Mouse (Mus musculus) hindbrain, embryonic 11.5 days (tissue): ENCODE results near the gene Gm49027. TPM values are rescaled to one million over a fixed set of nuclear protein-coding genes. Genes with fewer than 3 reads are reported as not detected.
"Not testable (repeated sequence)": the region's sequence is repeated elsewhere in the genome, so short reads cannot be mapped to it uniquely, and the experiment has no call there.

Experiments
- ATAC-seq: fragments of 200-750 bp; cut with Nextera tagmentation; 2 replicates; pipeline ENCODE4 v1.8.0; 2017; ENCODE audit warnings: mild to moderate bottlenecking, moderate TSS enrichment, moderate library complexity; ENCODE audit not compliant: low FRiP score
- DNase-seq: peaks from one replicate; pipeline ENCODE4 v3.0.0-alpha.2; 2015; ENCODE audit warnings: low spot score
- H3K27ac ChIP-seq: fragments of 300-500 bp; sonication (generic); 2 replicates; pipeline ENCODE4 v1.5.1; 2014; ENCODE audit warnings: mild to moderate bottlenecking, low read depth, low read length
- H3K27me3 ChIP-seq: fragments of 300-500 bp; sonication (generic); 2 replicates; pipeline ENCODE4 v1.6.1; 2014; ENCODE audit warnings: mild to moderate bottlenecking, low read length, moderate library complexity, mixed read lengths; ENCODE audit not compliant: control insufficient read depth, insufficient read depth
- H3K36me3 ChIP-seq: fragments of 300-500 bp; sonication (generic); 2 replicates; pipeline ENCODE4 v1.6.1; 2014; ENCODE audit warnings: mild to moderate bottlenecking, low read length, moderate library complexity, mixed read lengths; ENCODE audit not compliant: control insufficient read depth, insufficient read depth
- H3K4me1 ChIP-seq: fragments of 300-500 bp; sonication (generic); replicated peaks from 2 replicates; pipeline ENCODE4 v1.6.1; 2014; ENCODE audit warnings: low read length, mixed read lengths; ENCODE audit not compliant: control insufficient read depth, insufficient read depth
- H3K4me2 ChIP-seq: fragments of 300-500 bp; sonication (generic); replicated peaks from 2 replicates; pipeline ENCODE4 v1.6.1; 2014; ENCODE audit warnings: mild to moderate bottlenecking, low read depth, low read length
- H3K4me3 ChIP-seq: fragments of 300-500 bp; sonication (generic); 2 replicates; pipeline ENCODE4 v1.5.1; 2014; ENCODE audit warnings: low read depth, low read length
- H3K9ac ChIP-seq: fragments of 300-500 bp; sonication (generic); 2 replicates; pipeline ENCODE4 v1.6.1; 2014; ENCODE audit warnings: low read depth, low read length
- H3K9me3 ChIP-seq: fragments of 300-500 bp; sonication (generic); 2 replicates; pipeline ENCODE4 v1.6.1; 2016; ENCODE audit warnings: low read length; ENCODE audit not compliant: control insufficient read depth
- WGBS: fragments of 180-500 bp; shearing (Covaris S2); extraction: QIAGEN DNeasy Blood & Tissue Kit; methylation state at CpG from one replicate; pipeline ENCODE4 v1.1.7; 2014; 5-methylcytosine and 5-hydroxymethylcytosine counted together
- polyA plus RNA-seq: library from polyadenylated mRNA; unstranded; fragments of >200 nt; fragmentation: Nextera tagmentation; extraction: Ambion mirVana; gene quantifications from 2 replicates; pipeline ENCODE4 v1.2.1, GENCODE M21; 2014

Gm49027 gene
- polyA plus RNA-seq, 1 experiment from 2014 or later, result 0.66 TPM

- H3K36me3 ChIP-seq, result 0 out of 2 replicates have a peak, but pooled peaks cover 5% of the 10 kb centered on the region
- no peaks in the 10 kb centered on the region for H3K27me3 ChIP-seq
- DNase-seq, result no peak
- H3K4me3 ChIP-seq, result no peak overlapping the region
- WGBS, result 89% methylated on average over 5 of the region's 5 CpGs
- no peak overlapping the region for H3K4me2 ChIP-seq
- no peak overlapping the region for H3K9ac ChIP-seq
- ATAC-seq, result no peak
- H3K9me3 ChIP-seq, result no peaks in the 10 kb centered on the region
- H3K27ac ChIP-seq, result no peak overlapping the region
- H3K4me1 ChIP-seq, result no peaks in the 10 kb centered on the region
Observed at GRCm38 (mm10) chr5:123514871-123515270, 10.4 kb downstream of the Gm49027 start.

- H3K4me1 ChIP-seq, result no peaks in the 10 kb centered on the region
- no peak for DNase-seq
- H3K4me2 ChIP-seq, result no peak overlapping the region
- H3K4me3 ChIP-seq, result no peak overlapping the region
- H3K27ac ChIP-seq, result no peak overlapping the region
- H3K9me3 ChIP-seq, result no peaks in the 10 kb centered on the region
- no peak overlapping the region for H3K9ac ChIP-seq
- 84% methylated on average over 3 of the region's 3 CpGs for WGBS
- H3K36me3 ChIP-seq, result 0 out of 2 replicates have a peak, but pooled peaks cover 2% of the 10 kb centered on the region
- H3K27me3 ChIP-seq, result no peaks in the 10 kb centered on the region
- no peak for ATAC-seq
Observed at GRCm38 (mm10) chr5:123512102-123512501, 13.2 kb downstream of the Gm49027 start.

- H3K4me2 ChIP-seq, H3K4me1 ChIP-seq, DNase-seq, H3K9me3 ChIP-seq, H3K27me3 ChIP-seq, H3K4me3 ChIP-seq, H3K36me3 ChIP-seq, ATAC-seq, H3K27ac ChIP-seq, H3K9ac ChIP-seq: not testable (repeated sequence)
- 87% methylated on average over 3 of the region's 3 CpGs for WGBS
Observed at GRCm38 (mm10) chr5:123511426-123511825, 13.9 kb downstream of the Gm49027 start.

GRCm38 (mm10) chr5:123510160-123510559 is 15.1 kb downstream of the Gm49027 start, which contains the start of gene B3gnt4:
Gene B3gnt4, plus strand, starts transcription at chr5:123510460.
- Histone ChIP-seq H3K4me1 (no peaks in the 10 kb centered on the region), H3K27ac (no peak within 1 kb of the TSS), H3K9me3 (no peaks in the 10 kb centered on the region), H3K4me3 (no peak within 1 kb of the TSS), H3K9ac (no peak within 1 kb of the TSS), H3K4me2 (peak within 1 kb of the TSS; percentile 72; the same call in 1 of the 2 replicates), H3K27me3 (no peaks in the 10 kb centered on the region), H3K36me3 (0 out of 2 replicates have a peak, but pooled peaks cover under 1% of the 10 kb centered on the region)
- ATAC-seq (no peak), DNase-seq (no peak)
- 94% methylated on average over 5 of the region's 5 CpGs for WGBS

- Histone ChIP-seq H3K27ac (no peak overlapping the region), H3K4me3 (peak overlapping the region; percentile 51), H3K4me2 (peak overlapping the region; percentile 72), H3K4me1 (no peaks in the 10 kb centered on the region), H3K36me3 (no peaks in the 10 kb centered on the region), H3K9me3 (no peaks in the 10 kb centered on the region), H3K27me3 (no peaks in the 10 kb centered on the region), H3K9ac (peak overlapping the region; percentile 68; the same call in 1 of the 2 replicates)
- 0 out of 2 replicates have a peak, but pooled peaks have one; percentile 16 for ATAC-seq
- WGBS, result 11% methylated on average over 12 of the region's 12 CpGs
- DNase-seq, result peak; percentile 49
Observed at GRCm38 (mm10) chr5:123508921-123509320, 16.4 kb downstream of the Gm49027 start.

GRCm38 (mm10) chr5:123507936-123508723 is 17.2 kb downstream of the Gm49027 start:
- H3K4me1 ChIP-seq, result no peaks in the 10 kb centered on the region
- DNase-seq (peak; percentile 97), ATAC-seq (peak; percentile 91)
- no peaks in the 10 kb centered on the region for H3K36me3 ChIP-seq
- WGBS, result under 1% methylated on average over 59 of the region's 59 CpGs
- H3K27me3 ChIP-seq, result no peaks in the 10 kb centered on the region
- H3K27ac ChIP-seq, result no peak overlapping the region
- peak overlapping the region; percentile 72 for H3K4me2 ChIP-seq
- H3K4me3 ChIP-seq, result peak overlapping the region; percentile 51
- H3K9me3 ChIP-seq, result no peaks in the 10 kb centered on the region
- H3K9ac ChIP-seq, result peak overlapping the region; percentile 68

- H3K4me1 ChIP-seq, result no peaks in the 10 kb centered on the region
- 77% methylated on average over 4 of the region's 4 CpGs for WGBS
Observed at GRCm38 (mm10) chr5:123501973-123502372, 23.3 kb downstream of the Gm49027 start.

GRCm38 (mm10) chr5:123499717-123500116 is 25.6 kb downstream of the Gm49027 start:
- ATAC-seq, result no peak
- WGBS, result 49% methylated on average over 4 of the region's 4 CpGs
- Histone ChIP-seq H3K36me3 (no peaks in the 10 kb centered on the region), H3K4me2 (no peak overlapping the region), H3K9me3 (no peaks in the 10 kb centered on the region), H3K4me3 (no peak overlapping the region), H3K9ac (no peak overlapping the region), H3K27ac (no peak overlapping the region), H3K4me1 (no peaks in the 10 kb centered on the region), H3K27me3 (no peaks in the 10 kb centered on the region)
- DNase-seq, result peak; percentile 21

More at GRCm38 (mm10) chr5:123501973-123502372, 23.3 kb downstream of the Gm49027 start:
- H3K27ac ChIP-seq, result no peak overlapping the region
- ATAC-seq (no peak), DNase-seq (no peak)
- H3K36me3 ChIP-seq, result no peaks in the 10 kb centered on the region
- no peak overlapping the region for H3K9ac ChIP-seq
- H3K4me2 ChIP-seq, result no peak overlapping the region
- H3K4me3 ChIP-seq, result no peak overlapping the region
- H3K9me3 ChIP-seq, result no peaks in the 10 kb centered on the region
- H3K27me3 ChIP-seq, result no peaks in the 10 kb centered on the region

- H3K36me3 ChIP-seq, result no peaks in the 10 kb centered on the region
- H3K4me1 ChIP-seq, result 0 out of 2 replicates have a peak, but pooled peaks cover 4% of the 10 kb centered on the region
- DNase-seq (no peak), ATAC-seq (no peak)
- H3K27ac ChIP-seq, result no peak overlapping the region
- H3K4me3 ChIP-seq, result no peak overlapping the region
- H3K9ac ChIP-seq, result no peak overlapping the region
- no peaks in the 10 kb centered on the region for H3K9me3 ChIP-seq
- no peaks in the 10 kb centered on the region for H3K27me3 ChIP-seq
- H3K4me2 ChIP-seq, result no peak overlapping the region
- 48% methylated on average over 9 of the region's 9 CpGs for WGBS
Observed at GRCm38 (mm10) chr5:123489935-123490334, 35.4 kb downstream of the Gm49027 start.
